Mouse (Mus musculus): Measurements from ENCODE around the gene Esp18. TPM values are rescaled to one million over a fixed set of nuclear protein-coding genes. Genes with fewer than 3 reads are reported as not detected.

Esp18 gene
- not detected in 2 replicates for polyA plus RNA-seq (2015; fragmentation: Nextera tagmentation; extraction: Ambion mirVana)

DNA sequence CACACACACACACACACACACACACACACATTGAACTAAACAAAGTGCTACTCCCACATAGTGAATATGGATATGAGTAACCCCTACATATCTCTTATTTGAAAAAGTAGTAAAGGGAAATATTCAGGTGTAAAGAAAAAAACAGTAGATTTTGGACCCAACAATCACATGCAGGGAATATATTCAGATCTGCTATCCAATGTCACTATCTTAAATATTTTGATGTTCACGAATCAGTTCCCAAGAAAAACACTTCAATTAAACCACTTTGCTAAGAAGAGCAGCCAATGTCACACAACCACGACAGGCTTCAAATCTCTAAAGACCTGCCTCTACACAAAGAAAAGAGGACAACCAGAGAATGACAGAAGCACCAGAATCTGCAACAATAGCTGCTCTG, at the start of gene Esp18:
Esp18 (plus strand) TSS at position 301 of the 400 bp plus-strand sequence.
- no peak within 1 kb of the TSS for H3K4me2 ChIP-seq
- no peaks in the 10 kb centered on the region for H3K4me1 ChIP-seq (replicated peaks)
- H3K4me3 ChIP-seq (replicated peaks) = no peak within 1 kb of the TSS
- ATAC-seq (ENCODE audit: insufficient read depth) = no peak
- 48% methylated on average over 2 of the region's 2 CpGs for WGBS (ENCODE audit: insufficient replicate concordance)
- H3K36me3 ChIP-seq (replicated peaks) = no peaks in the 10 kb centered on the region
- no peaks in the 10 kb centered on the region for H3K9me3 ChIP-seq (replicated peaks)
- no peak within 1 kb of the TSS for H3K27ac ChIP-seq (replicated peaks)
- no peaks in the 10 kb centered on the region for H3K27me3 ChIP-seq
- no peak within 1 kb of the TSS for H3K9ac ChIP-seq

DNA sequence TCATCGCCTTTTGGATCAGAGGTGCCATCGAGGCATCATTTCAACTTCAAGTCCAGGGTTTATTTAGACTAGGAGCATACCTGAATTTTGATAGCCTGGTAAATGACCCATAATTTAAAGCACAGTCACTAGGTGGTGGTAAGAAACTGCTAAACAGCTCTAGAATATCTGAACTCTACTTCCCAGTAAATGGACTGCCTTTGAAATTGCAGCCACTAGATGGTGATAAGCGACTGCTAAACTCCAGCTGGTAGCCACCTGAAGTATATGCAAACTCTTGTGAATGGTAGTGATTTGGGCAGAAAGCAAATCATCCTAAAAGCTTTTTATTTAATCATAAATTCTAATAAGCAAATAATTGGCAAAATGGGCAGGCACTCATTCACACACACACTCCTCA, 42.8 kb upstream of the Esp18 start:
- Histone ChIP-seq H3K4me3 (replicated peaks) (no peak overlapping the region), H3K4me2 (no peak overlapping the region), H3K4me1 (replicated peaks) (no peaks in the 10 kb centered on the region), H3K27ac (replicated peaks) (no peak overlapping the region), H3K27me3 (no peaks in the 10 kb centered on the region), H3K36me3 (replicated peaks) (no peaks in the 10 kb centered on the region), H3K9me3 (replicated peaks) (no peaks in the 10 kb centered on the region), H3K9ac (no peak overlapping the region)
- ATAC-seq (ENCODE audit: insufficient read depth) = no peak
- WGBS (ENCODE audit: insufficient replicate concordance) = 48% methylated on average over 3 of the region's 3 CpGs

Small RNAs within 50 kb of the gene (microRNA-seq; reads per million reads assigned to microRNA genes)
- not detected for gene Gm26429

Other genes starting within 250 kb of the Esp18 start
- gene Esp16, start 129.8 kb downstream of the Esp18 start, polyA plus RNA-seq (2015; fragmentation: Nextera tagmentation; extraction: Ambion mirVana) = not detected in 2 replicates
- not detected in 2 replicates for gene Esp15, start 234.6 kb downstream of the Esp18 start, polyA plus RNA-seq (2015; fragmentation: Nextera tagmentation; extraction: Ambion mirVana)